Mouse (Mus musculus) brain, embryonic 14.5 days (tissue): Measurements from ENCODE around the gene Coro1b.

Source experiments
- CTCF ChIP-seq: fragments of 200-500 bp; IDR thresholded peaks from 2 replicates; pipeline ENCODE4 v1.5.1; 2012; ENCODE audit warnings: inconsistent platforms, mild to moderate bottlenecking, moderate library complexity, borderline replicate concordance; ENCODE audit not compliant: insufficient read depth, insufficient read length; ENCODE audit errors: extremely low read depth
- POLR2A ChIP-seq: fragments of 200-500 bp; IDR thresholded peaks from 2 replicates; pipeline ENCODE4 v1.6.1; 2012; ENCODE audit warnings: mild to moderate bottlenecking, inconsistent platforms, borderline replicate concordance; ENCODE audit not compliant: poor library complexity, insufficient read depth, insufficient read length, severe bottlenecking; ENCODE audit errors: extremely low read depth

- TF ChIP-seq POLR2A (no peak), CTCF (no peak)
Observed at GRCm38 (mm10) chr19:4197180-4197579, 48.8 kb downstream of the Coro1b start.
